Mouse (Mus musculus) heart, postnatal 36 days (tissue): ENCODE data around the gene Taf8. TPM values are rescaled to one million over a fixed set of nuclear protein-coding genes. Genes with fewer than 3 reads are reported as not detected.

Experiments
- DNase-seq, 2 experiments: peaks; one replicate each; pipeline ENCODE4 v3.0.0; 2021 to 2022
- intact Hi-C: fragments of 180-260 bp; cut with DNase I; formaldehyde crosslinking; loops from one replicate; pipeline ENCODE4 v1.15.1; 2025
- total RNA-seq, 2 experiments: library from RNA; stranded (reverse); gene quantifications; 2 replicates each; pipeline ENCODE4 v1.2.3; 2021

The Taf8 gene
- total RNA-seq, 2 experiments from 2014 or later = 12.0 to 13.6 TPM

DNA sequence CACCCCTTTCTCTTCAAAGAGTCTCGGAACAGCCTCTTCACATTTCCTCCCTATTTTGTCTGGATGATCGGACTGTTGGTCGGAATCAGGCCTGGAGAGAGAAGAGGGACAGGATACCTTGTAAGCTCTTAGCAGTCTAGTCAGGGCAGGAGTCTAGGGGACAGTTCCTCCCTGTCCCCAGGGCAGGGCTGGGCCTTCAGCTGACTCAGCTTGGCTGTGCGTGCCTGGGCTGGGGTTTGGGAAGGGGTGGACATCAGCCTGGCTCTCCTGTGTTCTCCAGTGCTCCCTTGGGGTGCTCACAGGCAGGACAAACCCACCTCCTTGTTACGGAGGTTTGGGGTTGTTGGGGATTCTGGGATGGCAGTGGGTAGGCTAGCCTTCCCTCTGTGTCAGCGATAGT lies 63.5 kb downstream of the Taf8 start:
- no peak for DNase-seq

DNA sequence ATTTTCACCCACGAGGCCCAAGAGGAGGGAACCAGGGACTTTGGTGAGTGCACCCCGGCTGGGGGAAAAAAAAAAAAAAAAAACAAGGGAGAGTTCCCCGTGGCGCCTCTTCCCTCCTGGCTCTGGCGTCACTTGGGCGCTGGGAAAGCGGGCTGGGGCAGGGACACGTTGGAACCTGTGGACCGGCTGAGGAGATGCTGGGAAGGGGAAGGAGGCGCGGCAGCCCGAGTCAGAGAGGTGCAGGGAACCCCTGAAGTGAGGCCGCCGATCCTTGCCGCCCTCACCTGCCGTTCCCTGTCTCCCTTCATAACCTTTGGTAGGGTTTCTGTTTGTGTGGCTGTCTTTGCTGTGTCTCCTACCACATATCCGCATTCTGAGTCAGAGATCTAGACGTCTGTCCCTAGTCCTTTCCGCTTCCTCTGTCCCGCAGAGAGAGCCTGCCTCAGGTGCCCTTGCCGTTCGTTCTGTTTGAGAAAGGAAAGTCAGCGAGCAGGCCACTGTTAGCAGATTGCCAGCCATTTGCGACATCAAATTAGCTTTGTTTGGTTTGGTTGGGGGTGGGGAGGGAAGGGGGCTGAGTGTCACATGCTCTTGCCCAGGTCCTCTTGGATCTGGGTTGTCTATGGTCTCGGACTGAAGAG lies 65.1 kb downstream of the Taf8 start, which contains the start of gene 1700001C19Rik:
1700001C19Rik (minus strand) TSS at position 470 of the 641 bp plus-strand sequence.
- intact Hi-C loops = no loop called here
- DNase-seq = no peak

More for the DNA sequence above, 63.5 kb downstream of the Taf8 start:
- intact Hi-C loops = no loop called here

DNA sequence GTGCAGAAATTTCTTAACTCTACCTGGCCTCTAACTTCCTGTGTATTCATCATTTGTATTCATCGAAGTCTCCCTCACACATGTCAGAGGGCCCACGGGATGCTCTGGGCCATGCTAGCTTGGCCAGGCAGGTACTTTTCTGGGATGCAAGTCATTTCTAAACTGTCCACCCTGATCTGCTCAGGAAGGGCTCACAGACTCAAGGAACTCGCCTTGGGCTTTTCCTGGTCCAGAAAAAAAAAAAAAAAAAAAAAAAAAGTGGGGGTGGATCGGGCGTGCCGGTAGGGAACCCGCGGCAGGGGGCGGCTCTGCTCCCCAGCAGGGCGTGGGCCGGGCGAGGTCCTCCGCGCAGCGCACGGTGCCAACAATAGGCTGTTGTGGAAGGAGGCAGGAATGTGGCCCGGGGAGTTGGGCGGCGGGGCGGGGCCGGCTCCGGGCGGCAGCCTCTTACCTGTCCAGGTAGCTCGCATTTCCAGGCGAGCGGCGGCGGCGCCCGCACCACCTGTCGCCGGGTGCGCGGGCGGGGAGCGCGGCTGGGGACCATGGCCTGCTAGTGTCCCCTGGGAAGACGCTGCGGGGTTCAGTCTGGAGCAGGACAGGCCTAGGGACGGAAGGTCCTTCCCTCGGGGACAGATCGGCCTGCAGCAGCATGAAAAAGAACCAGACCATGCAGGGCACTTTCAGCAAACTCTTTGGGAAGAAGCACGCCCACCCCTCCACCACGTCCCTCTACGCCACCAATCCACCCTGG lies 65.8 kb downstream of the Taf8 start, which contains the start of gene AI661453:
AI661453 (plus strand) TSS at position 460 of the 751 bp plus-strand sequence.
- DNase-seq = peak in 1 of 2 experiments; percentile 12
- intact Hi-C loops = no loop called here

Other genes starting within 250 kb of the Taf8 start
- gene Mrps10, start 133.4 kb downstream of the Taf8 start, total RNA-seq = 10 to 100 TPM; 19.9 to 23.9 TPM
- gene Guca1b, start 116.9 kb downstream of the Taf8 start, total RNA-seq = under 1 TPM; 0.25 to 0.33 TPM
- gene Guca1a, start 101.7 kb downstream of the Taf8 start, total RNA-seq = not detected
- gene AI661453, start 65.7 kb downstream of the Taf8 start, total RNA-seq = 1 to 10 TPM; 1.6 to 1.8 TPM
- not detected for gene 1700001C19Rik, start 64.9 kb downstream of the Taf8 start, total RNA-seq
- gene Ccnd3, start 2.8 kb upstream of the Taf8 start, total RNA-seq = 10 to 100 TPM; 79.8 to 88.7 TPM
- gene Bysl, start 109.2 kb upstream of the Taf8 start, total RNA-seq = 10 to 100 TPM; 14.2 to 14.3 TPM
- gene Med20, start 109.3 kb upstream of the Taf8 start, total RNA-seq = 10 to 100 TPM; 15.8 to 17.8 TPM
- gene Gm20517, start 109.3 kb upstream of the Taf8 start, total RNA-seq = 1 to 10 TPM; 2.1 to 3.5 TPM
- 1 to 10 TPM; 3.9 to 4.4 TPM for gene Usp49, start 128.4 kb upstream of the Taf8 start, total RNA-seq
- gene Tomm6, start 186.1 kb upstream of the Taf8 start, total RNA-seq = 100 to 1,000 TPM; 119 to 126 TPM
- 1 to 10 TPM; 4.0 to 4.3 TPM for gene Frs3, start 186.7 kb upstream of the Taf8 start, total RNA-seq
- gene Gm21981, start 192.2 kb upstream of the Taf8 start, total RNA-seq = under 1 TPM; 0.50 to 0.70 TPM
- 1 to 10 TPM; 2.1 to 4.8 TPM for gene Prickle4, start 192.4 kb upstream of the Taf8 start, total RNA-seq
- gene Pgc, start 224.6 kb upstream of the Taf8 start, total RNA-seq = not detected
- 10 to 100 TPM; 39.9 to 44.8 TPM for gene Tfeb, start 234.7 kb upstream of the Taf8 start, total RNA-seq